Mouse (Mus musculus): ENCODE results near the gene Smc3. TPM values are rescaled to one million over a fixed set of nuclear protein-coding genes. Genes with fewer than 3 reads are reported as not detected.
A peak's percentile ranks its signal among the peaks of the same experiment; 100 is the strongest.
"Not testable (repeated sequence)": the region's sequence is repeated elsewhere in the genome, so short reads cannot be mapped to it uniquely, and the experiment has no call there.

Smc3 gene
- polyA plus RNA-seq, 1 experiment = 40.6 TPM

GRCm38 (mm10) chr19:53574546-53574945 is 25.7 kb upstream of the Smc3 start:
- no peak overlapping the region for H3K4me3 ChIP-seq (ENCODE audit: insufficient read depth, low read length)
- no peaks in the 10 kb centered on the region for H3K4me1 ChIP-seq (ENCODE audit: control insufficient read depth, insufficient read depth, low read length)
- no peak for TF ChIP-seq POLR2A (IDR thresholded peaks at IDR 0.05; ENCODE audit: borderline replicate concordance, low read depth, low read length)
- H3K27ac ChIP-seq (ENCODE audit: insufficient read depth, low read depth, low read length) = no peak overlapping the region

DNA sequence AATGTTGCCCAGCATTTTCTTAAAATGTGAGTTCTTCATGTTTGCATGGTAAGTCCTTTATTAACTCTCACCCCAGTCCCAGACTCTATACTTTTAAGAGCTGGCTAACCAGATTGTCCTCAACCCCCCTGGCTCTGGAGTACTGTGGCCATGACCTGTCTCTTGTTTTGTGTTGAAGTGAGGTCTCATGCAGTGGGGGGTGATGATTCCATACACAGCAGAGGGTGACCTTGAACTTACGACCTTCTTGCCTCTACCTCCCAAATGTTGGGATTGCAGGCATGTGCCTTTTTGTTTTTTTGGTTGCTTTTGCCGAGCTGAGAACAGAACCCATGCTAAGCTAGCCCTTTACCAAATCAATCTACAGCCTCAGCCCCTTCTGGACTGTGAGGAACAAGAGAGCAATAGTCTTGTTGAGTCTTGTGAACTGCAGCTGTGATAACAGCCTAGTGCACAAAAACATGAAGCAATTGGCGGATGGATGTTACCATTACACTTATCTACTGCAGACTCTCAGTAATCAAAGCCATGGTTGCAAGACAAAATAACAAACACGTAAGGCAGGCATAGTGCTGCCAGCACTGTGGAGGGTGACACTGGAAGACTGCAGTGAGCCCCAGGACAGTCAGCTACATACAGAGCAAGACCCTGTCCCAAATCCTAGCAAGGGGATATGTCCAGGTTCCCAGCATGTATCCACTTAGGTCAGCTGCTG is 24.7 kb upstream of the Smc3 start:
- no peak overlapping the region for H3K27ac ChIP-seq (ENCODE audit: insufficient read depth, low read depth, low read length)
- no peak overlapping the region for H3K4me3 ChIP-seq (ENCODE audit: insufficient read depth, low read length)
- TF ChIP-seq CTCF (IDR thresholded peaks at IDR 0.05; ENCODE audit: low read depth, low read length) (no peak), POLR2A (IDR thresholded peaks at IDR 0.05; ENCODE audit: borderline replicate concordance, low read depth, low read length) (no peak)
- no peaks in the 10 kb centered on the region for H3K4me1 ChIP-seq (ENCODE audit: control insufficient read depth, insufficient read depth, low read length)

DNA sequence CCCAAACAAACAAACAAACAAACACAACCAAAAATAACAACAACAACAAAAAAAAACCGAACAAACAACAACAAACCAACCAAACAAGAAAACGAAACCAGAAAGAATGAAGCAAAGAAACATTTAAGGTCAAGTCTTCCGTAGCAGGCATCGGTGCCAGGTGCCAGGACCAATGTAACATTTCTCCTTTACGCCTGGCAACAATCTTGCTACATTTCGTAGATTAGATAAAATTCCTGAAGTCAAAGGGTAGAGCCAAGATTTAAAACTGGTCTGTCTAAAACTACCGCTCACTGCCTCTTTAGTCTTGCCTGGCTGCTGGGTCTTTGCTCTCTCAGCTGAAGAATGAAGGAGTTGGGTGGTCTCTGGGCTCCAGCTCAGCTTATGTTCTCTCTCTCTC is 24.1 kb upstream of the Smc3 start:
- no peak overlapping the region for H3K27ac ChIP-seq (ENCODE audit: insufficient read depth, low read depth, low read length)
- TF ChIP-seq POLR2A (IDR thresholded peaks at IDR 0.05; ENCODE audit: borderline replicate concordance, low read depth, low read length) = no peak
- no peak for TF ChIP-seq CTCF (IDR thresholded peaks at IDR 0.05; ENCODE audit: low read depth, low read length)
- no peaks in the 10 kb centered on the region for H3K4me1 ChIP-seq (ENCODE audit: control insufficient read depth, insufficient read depth, low read length)
- H3K4me3 ChIP-seq (ENCODE audit: insufficient read depth, low read length) = no peak overlapping the region

DNA sequence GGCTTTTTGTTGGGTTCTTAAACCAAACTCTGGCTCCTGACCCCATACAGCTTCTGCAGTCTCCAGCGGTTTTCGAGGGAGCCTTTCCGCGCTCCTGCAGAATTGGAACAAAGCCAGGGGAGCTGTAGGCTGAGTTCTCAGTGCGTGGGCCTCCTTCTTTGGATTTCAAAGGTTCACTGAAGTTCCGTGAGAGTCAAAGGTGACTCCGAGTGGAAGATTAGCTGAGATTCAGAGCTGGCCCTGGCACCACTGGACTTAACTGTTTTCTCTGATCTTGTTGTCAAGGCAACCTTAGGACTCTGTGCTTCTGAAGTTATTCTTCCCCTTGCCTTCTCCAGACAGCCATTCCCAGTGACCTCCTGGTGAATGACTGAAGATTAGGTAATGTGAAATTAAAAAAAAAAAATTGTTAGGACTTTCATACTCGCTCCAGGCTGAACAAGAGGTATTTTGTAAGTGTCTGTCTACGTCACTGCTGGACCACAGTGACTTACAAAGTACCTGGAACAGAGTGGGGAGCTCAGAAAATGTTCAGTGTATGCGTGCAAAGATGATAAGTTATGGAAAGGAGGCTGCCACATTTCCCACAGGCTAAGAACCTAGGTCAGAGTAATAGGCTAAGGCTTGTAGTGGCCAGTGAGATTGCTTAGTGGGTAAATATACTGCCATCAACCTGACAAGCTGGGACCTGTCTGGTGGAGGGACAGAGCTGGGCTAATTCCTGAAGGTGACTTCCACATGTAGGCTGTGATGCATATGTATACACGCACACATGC is 23.0 kb upstream of the Smc3 start:
- no peak overlapping the region for H3K4me3 ChIP-seq (ENCODE audit: insufficient read depth, low read length)
- no peak overlapping the region for H3K27ac ChIP-seq (ENCODE audit: insufficient read depth, low read depth, low read length)
- no peaks in the 10 kb centered on the region for H3K4me1 ChIP-seq (ENCODE audit: control insufficient read depth, insufficient read depth, low read length)
- no peak for TF ChIP-seq CTCF (IDR thresholded peaks at IDR 0.05; ENCODE audit: low read depth, low read length)
- no peak for TF ChIP-seq POLR2A (IDR thresholded peaks at IDR 0.05; ENCODE audit: borderline replicate concordance, low read depth, low read length)

DNA sequence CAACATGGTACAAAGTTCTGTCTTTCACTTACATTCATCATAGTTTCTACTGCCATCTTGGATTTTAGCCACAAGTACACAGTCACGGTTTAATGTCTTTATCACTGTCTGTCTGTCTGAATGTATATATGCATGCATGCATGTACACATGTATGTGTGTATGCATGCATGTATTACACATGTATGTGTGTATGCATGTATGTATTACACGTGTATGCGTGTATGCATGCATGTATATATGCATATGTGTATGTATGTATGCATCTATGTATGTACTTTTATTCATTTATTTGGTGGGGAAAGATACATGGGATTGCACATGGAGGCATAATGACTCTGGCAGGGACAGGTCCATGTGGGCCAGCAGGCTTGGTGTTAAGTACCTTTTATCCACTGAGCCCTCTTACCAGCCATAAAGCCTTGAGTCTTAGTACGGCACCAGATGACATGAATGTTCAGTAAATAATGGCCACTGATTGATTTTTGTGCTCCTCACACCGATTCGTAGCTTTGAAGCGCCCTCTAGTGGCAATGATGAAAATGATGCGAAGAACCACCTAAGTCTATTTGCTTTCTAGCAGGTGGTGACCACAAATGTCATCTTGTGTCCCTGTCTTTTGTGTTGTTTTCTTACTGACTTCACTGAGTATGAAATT is 21.5 kb upstream of the Smc3 start:
- Histone ChIP-seq H3K4me3 (ENCODE audit: insufficient read depth, low read length) (no peak overlapping the region), H3K4me1 (ENCODE audit: control insufficient read depth, insufficient read depth, low read length) (no peaks in the 10 kb centered on the region), H3K27ac (ENCODE audit: insufficient read depth, low read depth, low read length) (no peak overlapping the region)
- TF ChIP-seq POLR2A (IDR thresholded peaks at IDR 0.05; ENCODE audit: borderline replicate concordance, low read depth, low read length) (no peak), CTCF (IDR thresholded peaks at IDR 0.05; ENCODE audit: low read depth, low read length) (peak; percentile 23; the same call in 1 of the 2 replicates)

- not testable (repeated sequence) for H3K4me3 ChIP-seq (ENCODE audit: insufficient read depth, low read length); H3K4me1 ChIP-seq (ENCODE audit: control insufficient read depth, insufficient read depth, low read length); H3K27ac ChIP-seq (ENCODE audit: insufficient read depth, low read depth, low read length)
These were observed 19.9 kb upstream of the Smc3 start for GRCm38 (mm10) chr19:53580271-53580670.

DNA sequence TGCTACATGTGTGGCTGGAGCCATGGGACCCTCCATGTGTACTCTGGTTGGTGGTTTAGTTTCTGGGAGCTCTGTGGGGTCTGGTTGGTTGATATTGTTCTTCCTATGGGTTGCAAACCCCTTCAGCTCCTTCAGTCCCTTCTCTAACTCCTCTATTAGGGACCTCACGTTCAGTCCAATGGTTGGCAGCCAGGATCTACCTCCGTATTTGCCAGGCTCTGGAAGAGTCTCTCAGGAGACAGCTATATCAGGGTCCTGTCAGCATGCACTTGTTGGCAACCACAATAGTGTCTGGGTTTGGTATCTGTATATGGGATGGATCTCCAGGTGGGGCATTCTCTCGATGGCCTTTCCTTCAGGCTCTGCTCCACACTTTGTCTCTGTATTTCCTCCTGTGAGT is 12.5 kb upstream of the Smc3 start:
- not testable (repeated sequence) for H3K4me1 ChIP-seq (ENCODE audit: control insufficient read depth, insufficient read depth, low read length); H3K27ac ChIP-seq (ENCODE audit: insufficient read depth, low read depth, low read length); H3K4me3 ChIP-seq (ENCODE audit: insufficient read depth, low read length)

- not testable (repeated sequence) for H3K4me3 ChIP-seq (ENCODE audit: insufficient read depth, low read length); H3K27ac ChIP-seq (ENCODE audit: insufficient read depth, low read depth, low read length); H3K4me1 ChIP-seq (ENCODE audit: control insufficient read depth, insufficient read depth, low read length)
These were observed 11.2 kb upstream of the Smc3 start, which contains the start of gene Nutf2-ps1 for GRCm38 (mm10) chr19:53588968-53589367. TSS of gene Nutf2-ps1 (minus strand) at chr19:53589068.

GRCm38 (mm10) chr19:53596723-53597474 is 3.3 kb upstream of the Smc3 start:
- no peak overlapping the region for H3K4me3 ChIP-seq (ENCODE audit: insufficient read depth, low read length)
- no peak for TF ChIP-seq POLR2A (IDR thresholded peaks at IDR 0.05; ENCODE audit: borderline replicate concordance, low read depth, low read length)
- TF ChIP-seq CTCF (IDR thresholded peaks at IDR 0.05; ENCODE audit: low read depth, low read length) = no peak
- no peak overlapping the region for H3K27ac ChIP-seq (ENCODE audit: insufficient read depth, low read depth, low read length)
- peaks cover 8% of the 10 kb centered on the region for H3K4me1 ChIP-seq (ENCODE audit: control insufficient read depth, insufficient read depth, low read length)

Measured in bone marrow macrophage, adult 2 months (primary cell).